Mouse (Mus musculus) stomach, postnatal 0 days (tissue): ENCODE data around the gene Mettl14. TPM values are rescaled to one million over a fixed set of nuclear protein-coding genes. Genes with fewer than 3 reads are reported as not detected.

ENCODE experiments used
- ATAC-seq: fragments of 200-750 bp; cut with Nextera tagmentation; 2 replicates; pipeline ENCODE4 v1.8.0; 2017; ENCODE audit not compliant: low FRiP score, low TSS enrichment
- DNase-seq: peaks from one replicate; pipeline ENCODE4 v3.0.0-alpha.2; 2016; ENCODE audit warnings: low spot score
- H3K27ac ChIP-seq: fragments of 300-500 bp; sonication (generic); replicated peaks from 2 replicates; pipeline ENCODE4 v1.5.1; 2014; ENCODE audit warnings: mild to moderate bottlenecking, control low read depth
- H3K27me3 ChIP-seq: fragments of 300-500 bp; sonication (generic); 2 replicates; pipeline ENCODE4 v1.6.1; 2014; ENCODE audit warnings: low read length; ENCODE audit not compliant: control insufficient read depth, insufficient read depth
- H3K36me3 ChIP-seq: fragments of 300-500 bp; sonication (generic); 2 replicates; pipeline ENCODE4 v1.6.1; 2014; ENCODE audit warnings: low read length, mixed read lengths; ENCODE audit not compliant: control insufficient read depth, insufficient read depth
- H3K4me1 ChIP-seq: fragments of 300-500 bp; sonication (generic); replicated peaks from 2 replicates; pipeline ENCODE4 v1.6.1; 2014; ENCODE audit warnings: antibody characterized with exemption; ENCODE audit not compliant: control insufficient read depth, insufficient read depth
- H3K4me2 ChIP-seq: fragments of 300-500 bp; sonication (generic); replicated peaks from 2 replicates; pipeline ENCODE4 v1.6.1; 2014; ENCODE audit warnings: low read depth, mild to moderate bottlenecking, control low read depth, moderate library complexity
- H3K4me3 ChIP-seq: fragments of 300-500 bp; sonication (generic); 2 replicates; pipeline ENCODE4 v1.5.1; 2014; ENCODE audit warnings: low read depth, low read length, control low read depth
- H3K9ac ChIP-seq: fragments of 300-500 bp; sonication (generic); 2 replicates; pipeline ENCODE4 v1.6.1; 2014; ENCODE audit warnings: mild to moderate bottlenecking, low read length, control low read depth, mixed read lengths
- H3K9me3 ChIP-seq: fragments of 300-500 bp; sonication (generic); 2 replicates; pipeline ENCODE4 v1.6.1; 2016; ENCODE audit warnings: low read length; ENCODE audit not compliant: control insufficient read depth
- CTCF ChIP-seq: IDR thresholded peaks from 2 replicates; pipeline ENCODE4 v1.5.1; 2016; ENCODE audit warnings: antibody characterized with exemption, low read depth, mild to moderate bottlenecking, moderate library complexity
- EP300 ChIP-seq: optimal IDR thresholded peaks from 2 replicates; pipeline ENCODE3; 2016; ENCODE audit warnings: antibody characterized with exemption
- WGBS: fragments of 180-500 bp; shearing (Covaris S2); extraction: QIAGEN DNeasy Blood & Tissue Kit; methylation state at CpG from one replicate; pipeline ENCODE4 v1.1.7; 2014; 5-methylcytosine and 5-hydroxymethylcytosine counted together
- polyA plus RNA-seq: library from polyadenylated mRNA; unstranded; fragments of >200 nt; fragmentation: Nextera tagmentation; extraction: Ambion mirVana; gene quantifications from 2 replicates; pipeline ENCODE4 v1.2.1, GENCODE M21; 2015

Mettl14 gene
- polyA plus RNA-seq, 1 experiment from 2014 or later = 10.5 TPM

GRCm38 (mm10) chr3:123425647-123426046, 39.7 kb upstream of the Mettl14 start:
- Histone ChIP-seq H3K27ac (no peak overlapping the region), H3K9me3 (no peaks in the 10 kb centered on the region), H3K27me3 (no peaks in the 10 kb centered on the region), H3K9ac (no peak overlapping the region), H3K4me1 (no peaks in the 10 kb centered on the region), H3K4me2 (no peak overlapping the region), H3K36me3 (no peaks in the 10 kb centered on the region), H3K4me3 (no peak overlapping the region)
- DNase-seq (no peak), ATAC-seq (no peak)
- no peak for TF ChIP-seq CTCF
- TF ChIP-seq EP300 = no peak
- WGBS = 42% methylated on average over 2 of the region's 2 CpGs

DNA sequence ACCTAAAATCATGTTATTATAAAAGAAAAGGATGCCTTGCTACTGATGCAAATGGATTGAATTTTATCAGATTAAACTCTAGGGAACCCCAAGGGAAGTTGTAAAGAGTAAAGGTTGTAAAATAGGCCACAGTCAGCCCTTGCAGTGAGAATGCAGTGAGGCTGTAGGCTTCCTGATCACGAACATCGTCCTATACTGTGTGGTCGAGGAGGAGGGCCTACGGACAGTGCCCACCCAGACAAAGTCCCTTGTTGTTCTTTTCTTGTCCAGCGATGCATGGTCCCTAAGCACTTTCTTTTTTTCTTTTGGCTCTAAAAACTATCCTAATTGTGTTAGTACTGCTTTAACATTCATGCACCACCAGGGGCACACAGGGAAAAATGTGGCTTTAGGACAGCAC, 27.3 kb upstream of the Mettl14 start:
- H3K4me1 ChIP-seq = no peaks in the 10 kb centered on the region
- TF ChIP-seq CTCF = no peak; the same call in 1 of the 2 replicates
- no peak for TF ChIP-seq EP300
- ATAC-seq (no peak), DNase-seq (no peak)
- H3K9ac ChIP-seq = no peak overlapping the region
- H3K4me2 ChIP-seq = no peak overlapping the region
- no peaks in the 10 kb centered on the region for H3K27me3 ChIP-seq
- no peaks in the 10 kb centered on the region for H3K9me3 ChIP-seq
- no peaks in the 10 kb centered on the region for H3K36me3 ChIP-seq
- WGBS = 86% methylated on average over 5 of the region's 5 CpGs
- no peak overlapping the region for H3K27ac ChIP-seq
- H3K4me3 ChIP-seq = no peak overlapping the region

- H3K27me3 ChIP-seq = no peaks in the 10 kb centered on the region
- H3K4me3 ChIP-seq = no peak overlapping the region
- H3K27ac ChIP-seq = no peak overlapping the region
- no peaks in the 10 kb centered on the region for H3K36me3 ChIP-seq
- no peaks in the 10 kb centered on the region for H3K9me3 ChIP-seq
- 74% methylated on average over 6 of the region's 6 CpGs for WGBS
- DNase-seq (no peak), ATAC-seq (no peak)
- H3K4me1 ChIP-seq = no peaks in the 10 kb centered on the region
- TF ChIP-seq EP300 (no peak), CTCF (no peak)
- H3K9ac ChIP-seq = no peak overlapping the region
- no peak overlapping the region for H3K4me2 ChIP-seq
These were observed 26.1 kb upstream of the Mettl14 start for GRCm38 (mm10) chr3:123411821-123412578.

GRCm38 (mm10) chr3:123404945-123405344, 19.0 kb upstream of the Mettl14 start:
- Histone ChIP-seq H3K4me3 (no peak overlapping the region), H3K27ac (no peak overlapping the region), H3K9me3 (no peaks in the 10 kb centered on the region), H3K4me2 (no peak overlapping the region), H3K27me3 (no peaks in the 10 kb centered on the region), H3K36me3 (no peaks in the 10 kb centered on the region), H3K9ac (no peak overlapping the region), H3K4me1 (no peaks in the 10 kb centered on the region)
- 66% methylated on average over 3 of the region's 3 CpGs for whole genome bisulfite sequencing
- DNase-seq = no peak
- ATAC-seq = no peak
- TF ChIP-seq EP300 (no peak), CTCF (no peak)

GRCm38 (mm10) chr3:123397562-123398481, 11.9 kb upstream of the Mettl14 start:
- H3K27ac ChIP-seq = no peak overlapping the region
- DNase-seq (no peak), ATAC-seq (no peak)
- H3K4me3 ChIP-seq = no peak overlapping the region
- H3K9me3 ChIP-seq = no peaks in the 10 kb centered on the region
- no peak overlapping the region for H3K4me2 ChIP-seq
- no peaks in the 10 kb centered on the region for H3K36me3 ChIP-seq
- H3K27me3 ChIP-seq = no peaks in the 10 kb centered on the region
- TF ChIP-seq CTCF (no peak), EP300 (no peak)
- no peaks in the 10 kb centered on the region for H3K4me1 ChIP-seq
- WGBS = 59% methylated on average over 9 of the region's 9 CpGs
- no peak overlapping the region for H3K9ac ChIP-seq
